Mouse (Mus musculus) heart, postnatal 36 days (tissue): ENCODE data around the gene Eef1akmt3. TPM values are rescaled to one million over a fixed set of nuclear protein-coding genes. Genes with fewer than 3 reads are reported as not detected.
A peak's percentile ranks its signal among the peaks of the same experiment; 100 is the strongest.
"Not testable (repeated sequence)": the region's sequence is repeated elsewhere in the genome, so short reads cannot be mapped to it uniquely, and the experiment has no call there.

Source experiments
- DNase-seq, 2 experiments: peaks; one replicate each; pipeline ENCODE4 v3.0.0; 2021 to 2022
- intact Hi-C: fragments of 180-260 bp; cut with DNase I; formaldehyde crosslinking; loops from one replicate; pipeline ENCODE4 v1.15.1; 2025
- total RNA-seq, 2 experiments: library from RNA; stranded (reverse); gene quantifications; 2 replicates each; pipeline ENCODE4 v1.2.3; 2021

The Eef1akmt3 gene
- not detected for total RNA-seq

DNA sequence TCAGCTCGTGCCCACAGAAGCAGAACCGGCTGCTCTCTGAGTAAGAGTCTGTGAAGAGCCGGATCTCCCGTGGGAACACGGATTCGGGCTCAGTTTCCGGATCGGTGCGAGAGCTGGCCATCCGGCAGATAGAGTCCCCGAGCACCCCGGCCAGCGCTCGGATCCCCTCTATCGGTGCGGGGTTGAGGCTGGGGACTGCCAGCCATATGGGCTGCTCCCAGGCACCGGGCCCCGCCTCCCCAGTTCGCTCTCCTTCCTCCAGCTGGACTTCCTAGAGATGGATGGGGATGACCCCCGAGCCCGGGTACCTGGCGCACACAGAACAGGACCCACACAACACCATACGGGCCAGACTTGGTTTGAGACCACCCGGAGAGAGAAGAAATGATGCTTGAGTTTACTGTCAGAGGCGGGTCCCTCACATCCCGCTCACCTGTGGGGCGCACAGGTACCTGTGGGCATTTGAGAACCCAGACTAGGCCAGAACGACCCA, at the start of gene Eef1akmt3, which contains the start of gene Mettl1:
Gene Eef1akmt3 (minus strand): TSS at position 240 of the 493 bp plus-strand sequence.
Gene Mettl1 (plus strand): TSS at position 141 of the 493 bp plus-strand sequence.
- DNase-seq, result no peak
- intact Hi-C loops, result no loop called here

DNA sequence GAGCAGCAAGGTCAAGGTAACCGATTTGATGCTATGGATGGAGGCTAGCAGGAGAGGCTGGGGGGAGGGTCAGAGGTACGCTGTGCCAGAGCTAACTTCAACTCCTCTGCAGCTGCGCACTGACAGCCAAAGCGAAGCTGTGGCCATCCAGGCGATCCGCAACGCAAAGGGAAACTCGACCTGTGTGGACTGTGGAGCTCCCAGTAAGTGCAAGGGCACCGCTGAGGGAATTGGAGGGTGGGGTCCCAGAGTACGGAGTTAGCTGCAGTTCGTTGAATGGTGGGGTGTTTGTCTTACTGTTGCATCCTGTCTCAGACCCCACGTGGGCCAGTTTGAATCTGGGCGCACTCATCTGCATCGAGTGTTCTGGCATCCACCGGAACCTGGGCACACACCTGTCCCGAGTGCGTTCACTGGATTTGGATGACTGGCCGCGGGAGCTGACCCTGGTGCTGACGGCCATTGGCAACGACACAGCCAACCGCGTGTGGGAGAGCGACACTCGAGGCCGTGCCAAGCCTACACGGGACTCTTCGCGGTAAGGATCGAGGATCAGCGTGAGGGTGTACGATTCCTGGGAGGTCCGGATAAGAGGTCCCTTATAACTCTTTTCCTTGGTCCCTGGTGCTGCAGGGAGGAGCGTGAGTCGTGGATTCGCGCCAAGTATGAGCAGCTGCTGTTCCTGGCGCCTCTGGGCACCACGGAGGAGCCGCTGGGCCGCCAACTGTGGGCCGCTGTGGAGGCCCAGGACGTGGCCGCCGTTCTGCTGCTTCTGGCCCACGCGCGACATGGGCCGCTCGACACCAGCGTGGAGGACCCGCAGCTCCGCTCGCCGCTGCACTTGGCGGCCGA, 49.5 kb upstream of the Eef1akmt3 start:
- peak in 1 of 2 experiments; percentile 54 for DNase-seq
- intact Hi-C loops, result no loop called here

DNA sequence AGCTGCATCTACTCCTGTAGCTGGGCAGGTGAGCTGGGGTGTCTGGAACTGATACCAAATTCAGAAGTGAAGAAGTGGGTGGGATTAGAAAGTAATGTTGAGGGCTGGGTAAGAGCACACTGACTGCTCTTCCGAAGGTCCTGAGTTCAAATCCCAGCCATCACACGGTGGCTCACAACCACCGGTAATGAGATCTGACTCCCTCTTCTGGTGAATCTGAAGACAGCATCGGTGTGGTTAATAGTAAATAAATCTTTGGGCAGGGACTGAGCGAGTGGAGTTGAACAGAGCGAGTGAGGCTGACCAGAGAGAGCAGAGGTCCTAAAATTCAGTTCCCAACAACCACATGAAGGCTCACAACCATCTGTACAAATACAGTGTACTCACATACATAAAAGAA, 44.3 kb upstream of the Eef1akmt3 start:
- DNase-seq, result no peak
- intact Hi-C loops, result no loop called here

DNA sequence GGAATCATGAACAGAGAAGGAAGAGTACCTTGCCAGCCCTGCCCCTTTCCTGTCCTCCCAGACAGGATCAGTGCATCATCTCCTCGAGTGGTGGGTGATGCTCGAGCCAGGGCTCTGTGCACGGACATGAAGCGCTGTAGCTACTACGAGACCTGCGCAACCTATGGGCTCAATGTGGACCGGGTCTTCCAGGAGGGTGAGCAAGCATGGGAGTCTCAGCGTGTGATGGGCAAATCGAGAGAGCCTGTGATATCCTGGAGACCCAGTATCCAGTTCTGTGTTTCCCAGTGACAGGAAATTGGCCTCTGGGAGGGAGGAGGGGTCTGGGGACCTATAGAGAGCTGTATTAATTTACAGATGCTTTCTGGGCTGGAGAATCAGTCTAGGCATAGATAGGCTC, 43.7 kb upstream of the Eef1akmt3 start:
- DNase-seq, result no peak
- intact Hi-C loops, result no loop called here

DNA sequence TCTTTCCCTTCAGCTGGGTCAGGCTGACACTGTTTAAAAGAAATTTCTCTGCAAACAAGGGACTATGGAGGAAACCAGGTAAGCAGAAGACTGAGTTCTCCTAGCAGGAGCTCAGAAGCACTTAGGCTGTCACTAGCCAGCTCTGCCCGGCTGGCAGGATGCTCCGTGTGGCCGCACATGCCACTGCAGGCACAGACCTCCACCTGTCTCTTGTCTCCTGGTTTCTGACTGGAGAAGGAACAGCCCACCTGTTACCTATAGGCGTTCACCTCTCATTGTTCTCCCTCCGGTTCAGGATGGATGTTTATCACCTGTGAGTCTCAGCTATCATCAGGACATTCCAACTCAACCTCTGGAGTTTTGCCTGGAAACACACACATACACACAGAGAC, 42.6 kb upstream of the Eef1akmt3 start:
- intact Hi-C loops, result no loop called here
- DNase-seq, result no peak

DNA sequence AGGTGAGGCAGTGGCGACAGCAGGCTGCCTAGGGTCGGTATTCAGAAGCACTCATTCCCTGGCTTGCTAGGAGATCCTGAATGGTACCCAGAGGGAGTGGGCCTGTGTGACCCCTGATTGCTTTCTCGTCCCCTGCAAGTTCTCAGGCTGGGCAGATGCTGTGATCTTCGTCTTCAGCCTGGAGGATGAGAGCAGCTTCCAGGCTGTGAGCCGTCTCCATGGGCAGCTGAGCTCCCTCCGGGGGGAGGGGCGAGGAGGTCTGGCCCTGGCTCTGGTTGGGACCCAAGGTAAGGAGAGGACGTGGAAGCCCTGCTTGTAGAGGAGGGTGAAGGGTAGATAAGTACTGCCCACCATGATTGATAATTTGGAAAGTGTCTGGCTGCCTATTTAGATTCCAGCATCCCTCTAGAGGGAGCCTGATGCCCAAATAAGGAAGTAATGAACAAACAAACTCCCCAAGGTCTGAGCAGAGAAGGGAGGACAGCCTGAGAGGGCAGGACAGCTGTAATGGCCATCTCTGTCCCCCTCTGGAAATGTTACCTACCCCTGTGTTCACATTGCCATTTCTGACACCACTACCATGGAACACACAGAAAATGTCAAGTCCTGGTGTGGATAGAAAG, 42.1 kb upstream of the Eef1akmt3 start:
- intact Hi-C loops, result no loop called here
- no peak for DNase-seq

DNA sequence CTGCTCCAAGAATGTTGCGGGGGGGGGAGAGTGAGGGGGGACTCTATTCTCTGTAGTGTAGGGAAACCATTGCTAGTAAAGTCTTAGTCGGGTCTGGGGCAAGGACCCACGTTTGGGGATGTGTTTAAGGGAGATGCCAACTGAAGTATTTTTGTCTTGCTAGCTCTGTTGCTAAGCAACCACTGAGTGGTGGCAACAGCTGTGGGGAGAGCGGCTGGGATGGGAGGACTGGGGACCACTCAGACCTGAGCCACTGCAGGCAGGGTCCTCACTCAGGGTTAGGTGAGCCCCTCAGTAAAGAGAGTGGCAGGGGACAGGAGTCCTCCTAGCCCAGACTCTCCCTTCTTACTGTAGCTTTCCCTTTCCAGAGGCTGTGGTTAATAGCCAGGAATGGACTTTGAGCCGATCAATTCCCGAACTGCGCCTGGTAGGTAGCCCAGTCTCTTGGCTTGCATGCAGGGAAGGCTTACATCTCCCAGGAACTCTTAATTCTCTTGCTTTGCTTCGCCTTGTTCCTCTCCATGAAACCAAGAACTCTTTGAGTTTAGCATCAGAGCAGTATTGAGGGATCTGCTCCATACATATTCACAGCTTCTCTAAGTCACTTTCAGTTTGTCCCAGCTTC, 40.8 kb upstream of the Eef1akmt3 start:
- intact Hi-C loops, result no loop called here
- no peak for DNase-seq

DNA sequence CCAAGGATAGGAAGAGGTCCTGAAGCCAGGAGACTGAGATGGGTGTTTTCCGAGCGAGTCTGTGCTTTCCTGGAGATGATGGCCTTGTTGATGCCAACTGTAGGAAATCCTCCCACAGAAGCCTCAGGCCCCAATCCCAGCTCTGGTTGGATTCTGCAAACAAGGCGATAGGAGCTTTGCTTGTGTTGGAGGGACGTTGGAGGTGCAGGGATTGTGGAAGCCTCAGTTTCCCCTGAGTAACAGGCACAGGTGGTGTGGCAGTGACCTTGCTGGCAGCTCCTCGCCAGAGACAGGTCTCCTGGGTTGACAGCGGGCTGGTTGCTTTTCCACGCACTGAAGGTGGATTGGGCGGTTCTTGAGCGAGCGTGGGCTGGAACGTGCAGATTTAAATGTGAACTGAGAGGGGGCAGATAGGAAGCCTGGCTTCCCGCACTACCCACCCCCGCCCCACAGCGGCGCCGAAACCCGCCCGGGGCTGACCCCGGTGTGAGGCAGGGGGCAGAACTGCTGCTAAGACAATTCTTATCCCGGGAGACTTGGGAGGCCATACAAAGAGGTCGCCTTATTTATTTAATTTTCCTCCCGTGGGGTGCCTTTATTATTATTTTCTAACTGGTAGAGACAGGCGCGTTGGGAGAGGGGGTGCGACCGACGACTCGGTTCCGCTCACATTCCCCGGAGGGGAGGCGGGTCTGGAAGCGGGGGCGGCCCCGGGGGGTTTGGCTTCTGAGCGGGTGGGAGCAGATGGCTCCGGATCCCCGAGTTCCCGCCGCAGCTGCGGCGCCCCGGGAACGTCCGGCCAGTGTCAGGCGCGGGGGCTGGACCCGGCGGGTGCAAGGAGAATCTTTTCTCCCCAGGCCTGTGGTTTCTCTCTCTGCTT, 39.8 kb upstream of the Eef1akmt3 start:
- intact Hi-C loops, result no loop called here
- DNase-seq, result no peak

DNA sequence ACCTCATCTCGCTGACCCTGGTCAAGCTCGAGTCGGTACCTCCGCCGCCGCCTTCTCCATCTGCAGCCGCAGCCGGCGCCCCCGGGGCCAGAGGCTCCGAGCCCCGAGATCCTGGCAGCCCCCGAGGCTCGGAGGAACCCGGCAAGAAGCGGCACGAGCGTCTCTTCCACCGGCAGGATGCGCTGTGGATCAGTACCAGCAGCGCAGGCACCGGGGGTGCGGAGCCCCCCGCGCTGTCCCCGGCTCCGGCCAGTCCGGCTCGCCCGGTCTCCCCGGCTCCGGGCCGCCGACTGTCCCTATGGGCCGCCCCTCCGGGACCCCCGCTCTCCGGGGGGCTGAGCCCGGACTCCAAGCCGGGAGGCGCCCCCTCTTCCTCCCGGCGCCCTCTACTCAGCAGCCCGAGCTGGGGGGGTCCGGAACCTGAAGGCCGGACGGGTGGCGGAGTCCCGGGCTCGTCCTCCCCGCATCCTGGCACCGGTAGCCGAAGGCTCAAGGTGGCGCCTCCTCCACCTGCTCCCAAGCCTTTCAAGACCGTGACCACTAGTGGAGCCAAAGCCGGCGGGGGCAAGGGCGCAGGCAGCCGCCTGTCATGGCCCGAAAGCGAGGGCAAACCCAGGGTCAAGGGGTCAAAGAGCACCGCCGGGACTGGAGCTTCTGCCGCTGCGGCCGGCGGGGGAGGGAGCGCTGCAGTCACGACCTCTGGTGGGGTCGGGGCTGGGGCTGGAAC, 38.5 kb upstream of the Eef1akmt3 start:
- no peak for DNase-seq
- intact Hi-C loops, result no loop called here

DNA sequence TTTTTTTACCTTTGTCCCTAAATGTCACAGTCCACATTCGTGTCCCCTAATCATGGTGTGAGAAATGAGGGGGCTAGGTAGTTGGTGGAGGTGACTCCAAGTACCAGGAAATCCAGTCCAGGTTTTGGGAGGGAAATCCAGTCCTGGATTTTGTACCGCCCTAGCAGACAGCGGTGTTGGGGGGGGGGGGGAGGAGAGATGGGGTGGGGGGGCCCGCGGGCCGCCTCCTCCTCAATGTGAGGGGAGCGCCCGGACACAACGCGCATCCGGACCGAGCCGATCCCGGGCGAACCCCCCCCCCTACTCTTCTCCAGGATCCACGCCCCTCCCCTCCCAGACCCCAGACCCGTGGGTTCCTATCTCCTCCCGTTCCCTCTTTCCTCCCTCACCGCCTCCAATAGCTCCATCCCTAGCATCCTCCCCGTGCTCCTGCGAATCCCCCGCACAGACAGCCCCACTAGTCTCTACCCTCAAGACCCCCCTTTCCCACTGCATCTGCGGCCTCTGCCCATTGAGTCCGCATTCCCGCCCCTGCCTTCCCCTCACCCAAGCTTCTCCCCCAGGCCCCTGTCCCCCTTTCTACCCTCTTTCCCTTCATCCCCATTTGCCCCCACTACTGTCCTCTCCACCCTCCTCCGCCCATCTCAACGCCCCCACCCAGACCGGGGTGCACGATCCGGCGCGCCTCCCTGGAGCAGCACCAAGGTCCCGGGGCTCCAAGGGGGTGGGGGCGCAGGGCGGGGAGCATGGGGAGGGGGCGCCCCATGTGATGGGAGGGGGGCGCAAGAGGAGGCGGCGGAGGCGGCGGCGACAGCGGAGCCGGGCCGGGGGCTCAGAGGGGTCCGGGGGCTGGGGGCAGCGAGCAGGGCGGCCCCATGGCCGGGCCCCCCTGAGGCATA, 37.6 kb upstream of the Eef1akmt3 start:
- intact Hi-C loops, result no loop called here
- peak in 1 of 2 experiments; percentile 62 for DNase-seq

DNA sequence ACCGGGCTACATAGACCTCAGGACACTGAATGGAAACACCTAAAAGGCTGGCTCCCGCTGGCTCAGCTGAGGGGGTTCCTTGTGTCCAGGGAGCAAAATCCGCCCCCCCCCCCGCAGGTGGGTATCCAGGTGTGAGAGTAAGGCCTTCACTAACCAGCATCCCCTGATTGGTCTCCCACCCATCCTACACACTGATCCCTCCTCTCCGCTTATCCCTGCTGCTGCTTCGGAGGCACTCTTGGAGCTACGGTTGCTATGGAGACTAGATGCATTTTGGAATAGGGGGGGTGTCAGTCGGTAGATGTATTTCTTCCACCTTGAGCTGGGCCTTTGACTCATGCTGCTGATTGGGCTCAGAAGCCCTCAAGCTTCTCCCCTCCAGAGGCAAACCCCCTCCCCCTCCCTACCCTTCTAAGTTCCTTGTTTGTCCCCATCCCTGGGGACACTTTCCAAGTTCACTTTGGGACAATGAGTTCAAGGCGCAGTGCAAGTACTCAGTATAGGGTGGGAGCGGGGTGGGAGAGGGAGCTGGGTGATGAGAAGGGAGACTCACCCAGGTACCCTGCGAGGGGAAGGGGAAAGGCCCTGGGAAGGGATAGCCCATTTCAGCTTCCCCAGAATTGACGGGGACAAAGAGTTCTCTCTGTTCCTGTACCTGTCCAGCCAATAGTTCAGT, 36.8 kb upstream of the Eef1akmt3 start:
- intact Hi-C loops, result no loop called here
- no peak for DNase-seq

DNA sequence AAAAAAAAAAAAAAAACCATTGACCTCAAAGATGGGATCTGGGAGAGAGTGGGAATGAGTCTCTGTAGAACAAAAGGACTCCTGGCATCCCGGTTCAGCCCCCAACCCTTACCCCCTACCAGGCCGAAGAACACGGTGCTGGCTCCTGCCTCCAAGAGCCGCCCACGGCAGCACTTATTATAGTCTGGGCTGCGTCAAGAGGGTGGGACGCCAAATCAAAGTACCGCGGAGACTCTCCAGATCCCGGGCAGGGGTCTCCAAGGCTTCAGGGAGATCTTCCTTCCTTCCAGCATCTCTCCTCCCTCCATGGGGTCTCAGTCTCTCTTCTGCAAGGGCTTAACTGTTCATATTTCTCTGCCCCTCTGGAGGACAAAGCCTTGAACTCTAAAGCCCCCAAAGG, 36.2 kb upstream of the Eef1akmt3 start:
- no peak for DNase-seq
- intact Hi-C loops, result no loop called here

DNA sequence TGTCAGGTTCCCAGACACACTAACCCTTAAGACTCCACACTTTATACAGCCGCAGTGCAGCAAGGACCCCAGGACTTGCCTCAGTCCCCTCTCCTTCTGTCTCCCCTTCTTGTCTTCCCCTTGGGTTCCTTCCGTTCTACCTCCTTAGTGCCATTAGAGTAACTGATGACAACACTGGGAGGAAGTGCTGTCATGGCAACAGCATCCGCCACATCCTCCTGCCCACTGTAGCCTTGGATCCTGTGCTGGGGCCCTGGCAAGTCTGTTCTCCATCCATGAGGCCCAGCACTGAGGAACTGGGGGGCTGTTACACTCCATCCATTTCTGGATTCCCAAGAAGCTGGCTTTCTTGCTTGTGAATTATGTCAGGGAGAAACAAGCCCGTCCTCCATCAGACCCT, 34.8 kb upstream of the Eef1akmt3 start:
- no peak for DNase-seq
- intact Hi-C loops, result no loop called here

DNA sequence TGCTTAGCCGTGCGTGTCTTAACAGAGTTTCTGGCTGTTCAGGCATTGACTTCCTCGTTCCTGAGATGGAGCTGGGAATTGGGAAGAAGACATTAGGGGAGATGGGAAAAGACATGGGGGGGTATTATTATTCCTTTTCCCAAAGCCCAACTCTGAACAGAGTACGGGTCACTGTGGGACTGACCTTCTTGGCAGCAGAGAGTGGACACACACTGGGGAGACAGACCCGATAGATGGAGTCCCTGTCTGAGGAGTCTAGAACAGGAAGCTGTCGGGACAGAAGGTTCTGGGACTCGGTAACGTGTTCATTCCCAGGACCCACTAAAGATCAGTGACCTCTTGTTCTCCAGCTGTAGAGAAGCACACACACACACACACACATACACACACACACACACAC, 34.3 kb upstream of the Eef1akmt3 start:
- intact Hi-C loops, result no loop called here
- DNase-seq, result no peak

DNA sequence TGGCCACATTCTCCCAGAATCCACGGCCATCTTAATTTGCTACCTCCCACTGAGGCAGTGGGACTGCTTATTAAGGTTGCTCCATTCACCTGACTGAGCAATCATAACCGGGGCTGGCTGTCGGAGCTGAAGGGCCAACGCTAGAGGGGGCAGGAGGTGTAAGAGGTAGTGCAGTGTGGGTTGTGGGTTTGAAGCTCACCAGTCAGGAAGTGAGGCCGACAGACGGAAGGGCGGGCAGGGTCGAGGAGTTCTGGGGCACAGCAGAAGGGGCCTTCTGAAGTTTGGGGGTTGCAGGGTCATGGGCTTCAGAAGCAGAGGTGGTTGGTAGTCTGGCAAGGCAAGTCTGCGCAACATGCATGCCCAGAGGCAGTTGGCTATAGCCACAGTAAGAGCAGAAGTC, 33.8 kb upstream of the Eef1akmt3 start, which contains the start of gene Agap2:
Gene Agap2 (plus strand): TSS at position 205 of the 400 bp plus-strand sequence.
- intact Hi-C loops, result no loop called here
- DNase-seq, result no peak

DNA sequence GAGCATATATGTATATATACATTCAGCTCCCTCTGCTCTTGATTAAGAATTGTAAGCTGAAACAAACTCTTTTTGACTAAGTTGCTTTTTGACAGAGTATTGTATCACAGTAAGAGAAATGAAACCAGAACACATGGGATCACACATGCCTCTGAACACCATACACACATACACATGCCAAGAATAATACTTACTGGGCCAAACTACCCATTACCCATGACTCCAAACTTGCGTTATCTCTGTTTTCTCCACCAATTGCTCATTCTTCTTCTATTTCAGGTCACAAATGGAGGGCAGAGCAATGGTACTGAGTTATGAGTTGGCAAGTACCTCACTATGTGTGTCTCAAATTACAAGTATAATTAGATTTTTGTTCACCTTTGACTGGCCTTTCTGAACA, 32.7 kb upstream of the Eef1akmt3 start:
- no peak for DNase-seq
- intact Hi-C loops, result no loop called here

DNA sequence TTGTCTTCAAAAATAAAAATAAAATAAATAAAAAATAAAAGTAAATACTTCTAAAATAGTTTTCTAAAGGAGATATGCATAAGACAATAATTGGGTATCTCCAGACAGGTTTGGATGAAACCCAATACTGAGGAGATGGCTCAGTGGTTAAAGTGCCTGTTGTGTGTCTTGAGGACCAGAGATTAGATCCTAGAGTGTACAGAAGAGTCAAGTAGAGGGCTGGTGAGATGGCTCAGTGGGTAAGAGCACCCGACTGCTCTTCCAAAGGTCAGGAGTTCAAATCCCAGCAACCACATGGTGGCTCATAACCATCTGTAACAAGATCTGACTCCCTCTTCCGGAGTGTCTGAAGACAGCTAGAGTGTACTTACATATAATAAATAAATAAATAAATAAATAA, 31.7 kb upstream of the Eef1akmt3 start:
- DNase-seq, intact Hi-C loops: not testable (repeated sequence)

DNA sequence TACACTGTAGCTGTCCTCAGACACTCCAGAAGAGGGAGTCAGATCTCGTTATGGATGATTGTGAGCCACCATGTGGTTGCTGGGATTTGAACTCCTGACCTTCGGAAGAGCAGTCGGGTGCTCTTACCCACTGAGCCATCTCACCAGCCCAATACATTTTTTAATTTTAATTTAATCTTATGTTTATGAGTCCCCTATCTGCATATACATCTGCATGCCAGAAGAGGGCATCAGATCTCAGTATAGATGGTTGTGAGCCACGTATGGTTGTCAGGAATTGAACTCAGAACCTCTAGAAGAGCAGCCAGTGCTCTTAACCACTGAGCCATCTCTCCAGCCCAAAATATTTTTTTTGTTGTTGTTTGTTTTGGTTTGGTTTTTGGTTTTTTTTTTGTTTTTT, 31.0 kb upstream of the Eef1akmt3 start:
- DNase-seq, intact Hi-C loops: not testable (repeated sequence)
